Mouse (Mus musculus): ENCODE measurements at regions not wholly inside any gene's neighbourhood (a gene's known extent, or its start where the extent isn't known, plus 50 kb on each side); places are given as distances from the start of the nearest gene placed in this dataset.

DNA sequence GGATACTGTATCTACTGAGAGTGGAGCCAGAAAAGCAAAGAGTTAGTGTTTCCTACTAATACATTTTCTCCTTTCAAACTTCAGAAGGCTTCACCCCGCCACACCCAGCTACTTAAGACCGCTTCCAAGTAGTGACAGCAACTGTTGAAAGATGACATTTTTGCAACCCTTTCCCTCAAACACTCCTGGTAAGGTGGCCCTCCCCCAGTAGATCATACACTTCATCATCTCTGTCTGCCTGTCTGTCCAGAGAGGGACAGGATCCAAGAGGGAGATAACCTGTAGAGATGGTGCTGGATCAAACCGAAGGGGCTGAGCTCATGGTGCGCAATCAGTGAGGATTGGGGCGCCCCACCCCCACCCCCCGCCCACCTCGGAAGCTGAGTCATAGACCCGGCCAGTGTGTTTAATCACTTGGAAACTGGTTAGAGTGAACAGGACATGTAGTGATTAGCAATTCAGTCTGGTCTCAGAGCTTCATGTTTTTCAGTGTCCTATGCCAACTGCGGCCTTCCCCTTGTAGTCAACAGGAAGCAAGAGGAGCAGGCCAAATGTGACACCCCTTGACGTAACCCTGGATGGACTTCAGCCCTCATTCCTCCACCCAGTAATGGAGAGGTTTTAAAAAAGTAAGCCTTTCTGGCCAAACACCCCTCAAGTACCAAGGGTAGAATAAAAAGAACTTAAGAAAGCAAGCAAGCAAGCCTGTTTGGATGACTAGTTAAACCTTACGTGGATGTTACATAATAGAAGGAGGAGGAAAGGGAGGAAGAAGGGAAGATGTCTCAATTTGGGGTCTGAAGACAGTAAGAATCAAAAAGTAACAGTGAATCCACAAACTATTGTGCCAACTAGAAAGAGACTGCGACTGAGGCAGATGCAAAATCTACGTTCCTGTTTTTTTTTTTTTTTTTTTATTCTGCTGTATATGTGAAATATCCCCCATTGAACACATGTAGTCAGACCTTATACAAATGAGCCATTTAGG is 2291.9 kb upstream of the Gm7489 start:
- TF ChIP-seq POLR2A (IDR thresholded peaks at IDR 0.05; ENCODE audit: control insufficient read depth, extremely low read depth, insufficient read depth, low read length, poor library complexity) (no peak), CTCF (IDR thresholded peaks at IDR 0.05; ENCODE audit: borderline replicate concordance, control insufficient read depth, extremely low read depth, insufficient read depth, low read length, poor library complexity) (no peak)
- Histone ChIP-seq H3K27me3 (ENCODE audit: control insufficient read depth, insufficient read depth, low read length) (no peaks in the 10 kb centered on the region), H3K27ac (ENCODE audit: control insufficient read depth, insufficient read depth, low read length) (no peak overlapping the region), H3K36me3 (ENCODE audit: control insufficient read depth, insufficient read depth, low read length) (no peaks in the 10 kb centered on the region), H3K4me3 (ENCODE audit: control insufficient read depth, insufficient read depth, low read length) (no peak overlapping the region), H3K4me1 (replicated peaks; ENCODE audit: control insufficient read depth, insufficient read depth, low read length) (no peaks in the 10 kb centered on the region)
- DNase-seq, result no peak
- 94% methylated on average over 13 of the region's 13 CpGs for WGBS

DNA sequence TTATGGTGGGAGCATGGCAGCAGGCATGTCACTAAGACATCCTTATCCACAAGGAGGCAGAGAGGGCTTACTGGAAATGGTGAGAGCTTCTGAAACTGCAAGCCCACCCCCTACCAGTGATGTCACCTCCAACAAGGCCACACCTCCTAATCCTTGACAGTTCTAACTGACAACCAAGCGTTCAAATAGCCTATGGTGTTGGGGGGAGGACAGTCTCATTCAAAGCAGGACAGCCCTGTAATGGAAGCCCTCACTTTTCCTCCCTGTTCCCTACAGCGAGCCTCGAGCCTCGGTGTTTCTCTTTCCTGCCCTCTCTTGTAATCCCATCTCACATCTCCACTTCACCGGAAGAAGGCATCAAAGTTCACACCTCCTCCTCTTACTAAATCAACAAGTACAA is 2290.6 kb upstream of the Gm7489 start:
- no peaks in the 10 kb centered on the region for H3K4me1 ChIP-seq (replicated peaks; ENCODE audit: control insufficient read depth, insufficient read depth, low read length)
- 92% methylated on average over 5 of the region's 5 CpGs for WGBS
- TF ChIP-seq POLR2A (IDR thresholded peaks at IDR 0.05; ENCODE audit: control insufficient read depth, extremely low read depth, insufficient read depth, low read length, poor library complexity), result no peak
- TF ChIP-seq CTCF (IDR thresholded peaks at IDR 0.05; ENCODE audit: borderline replicate concordance, control insufficient read depth, extremely low read depth, insufficient read depth, low read length, poor library complexity), result no peak
- no peaks in the 10 kb centered on the region for H3K27me3 ChIP-seq (ENCODE audit: control insufficient read depth, insufficient read depth, low read length)
- DNase-seq, result no peak
- no peaks in the 10 kb centered on the region for H3K36me3 ChIP-seq (ENCODE audit: control insufficient read depth, insufficient read depth, low read length)
- no peak overlapping the region for H3K27ac ChIP-seq (ENCODE audit: control insufficient read depth, insufficient read depth, low read length)
- H3K4me3 ChIP-seq (ENCODE audit: control insufficient read depth, insufficient read depth, low read length), result no peak overlapping the region

DNA sequence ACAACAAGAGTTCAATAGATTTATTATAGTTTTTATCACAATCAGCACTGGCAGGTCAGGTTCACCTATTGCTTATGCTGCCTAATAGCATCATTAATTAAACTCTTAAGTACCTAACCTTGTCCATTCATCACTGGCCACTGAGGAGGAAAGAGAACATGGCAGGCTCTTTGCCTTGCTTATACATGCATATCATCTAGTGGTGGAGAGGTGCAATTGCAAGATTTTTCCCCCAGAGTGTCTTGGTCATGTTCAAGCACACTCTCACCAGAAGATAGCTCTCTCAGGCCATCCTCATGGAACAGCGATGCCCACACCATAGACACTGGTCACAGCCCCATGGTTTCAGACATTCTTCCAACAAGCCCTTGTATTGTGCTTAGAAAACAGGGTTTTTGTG is 2289.1 kb upstream of the Gm7489 start:
- DNase-seq, result no peak
- 92% methylated on average over 1 of the region's 1 CpGs for WGBS

DNA sequence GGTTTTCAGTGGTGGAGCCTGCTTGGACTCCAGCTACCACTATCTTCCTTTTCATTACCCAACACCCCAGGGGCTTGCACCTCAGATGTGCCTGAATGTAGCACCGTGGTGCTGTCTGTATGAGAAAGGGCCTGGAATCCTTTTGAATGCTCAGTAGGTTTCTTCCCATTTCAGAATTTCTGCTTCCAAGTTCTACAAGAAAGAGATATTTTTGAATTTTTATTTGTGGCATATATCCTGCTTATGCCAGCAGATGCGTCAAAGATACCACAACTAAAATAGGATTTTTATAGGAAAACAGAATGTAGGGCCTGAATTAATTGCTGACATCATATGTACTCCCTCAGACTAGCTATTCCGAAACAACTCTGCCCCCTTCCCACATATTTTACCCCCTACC is 2286.9 kb upstream of the Gm7489 start:
- TF ChIP-seq POLR2A (IDR thresholded peaks at IDR 0.05; ENCODE audit: control insufficient read depth, extremely low read depth, insufficient read depth, low read length, poor library complexity) (no peak), CTCF (IDR thresholded peaks at IDR 0.05; ENCODE audit: borderline replicate concordance, control insufficient read depth, extremely low read depth, insufficient read depth, low read length, poor library complexity) (no peak)
- Histone ChIP-seq H3K4me3 (ENCODE audit: control insufficient read depth, insufficient read depth, low read length) (no peak overlapping the region), H3K27ac (ENCODE audit: control insufficient read depth, insufficient read depth, low read length) (no peak overlapping the region), H3K27me3 (ENCODE audit: control insufficient read depth, insufficient read depth, low read length) (no peaks in the 10 kb centered on the region), H3K4me1 (replicated peaks; ENCODE audit: control insufficient read depth, insufficient read depth, low read length) (no peaks in the 10 kb centered on the region), H3K36me3 (ENCODE audit: control insufficient read depth, insufficient read depth, low read length) (no peaks in the 10 kb centered on the region)
- DNase-seq, result no peak
- 92% methylated on average over 3 of the region's 3 CpGs for WGBS

More for the DNA sequence above, 2289.1 kb upstream of the Gm7489 start:
- no peak overlapping the region for H3K27ac ChIP-seq (ENCODE audit: control insufficient read depth, insufficient read depth, low read length)
- H3K27me3 ChIP-seq (ENCODE audit: control insufficient read depth, insufficient read depth, low read length), result no peaks in the 10 kb centered on the region
- TF ChIP-seq CTCF (IDR thresholded peaks at IDR 0.05; ENCODE audit: borderline replicate concordance, control insufficient read depth, extremely low read depth, insufficient read depth, low read length, poor library complexity) (no peak), POLR2A (IDR thresholded peaks at IDR 0.05; ENCODE audit: control insufficient read depth, extremely low read depth, insufficient read depth, low read length, poor library complexity) (no peak)
- no peak overlapping the region for H3K4me3 ChIP-seq (ENCODE audit: control insufficient read depth, insufficient read depth, low read length)
- H3K4me1 ChIP-seq (replicated peaks; ENCODE audit: control insufficient read depth, insufficient read depth, low read length), result no peaks in the 10 kb centered on the region
- H3K36me3 ChIP-seq (ENCODE audit: control insufficient read depth, insufficient read depth, low read length), result no peaks in the 10 kb centered on the region

DNA sequence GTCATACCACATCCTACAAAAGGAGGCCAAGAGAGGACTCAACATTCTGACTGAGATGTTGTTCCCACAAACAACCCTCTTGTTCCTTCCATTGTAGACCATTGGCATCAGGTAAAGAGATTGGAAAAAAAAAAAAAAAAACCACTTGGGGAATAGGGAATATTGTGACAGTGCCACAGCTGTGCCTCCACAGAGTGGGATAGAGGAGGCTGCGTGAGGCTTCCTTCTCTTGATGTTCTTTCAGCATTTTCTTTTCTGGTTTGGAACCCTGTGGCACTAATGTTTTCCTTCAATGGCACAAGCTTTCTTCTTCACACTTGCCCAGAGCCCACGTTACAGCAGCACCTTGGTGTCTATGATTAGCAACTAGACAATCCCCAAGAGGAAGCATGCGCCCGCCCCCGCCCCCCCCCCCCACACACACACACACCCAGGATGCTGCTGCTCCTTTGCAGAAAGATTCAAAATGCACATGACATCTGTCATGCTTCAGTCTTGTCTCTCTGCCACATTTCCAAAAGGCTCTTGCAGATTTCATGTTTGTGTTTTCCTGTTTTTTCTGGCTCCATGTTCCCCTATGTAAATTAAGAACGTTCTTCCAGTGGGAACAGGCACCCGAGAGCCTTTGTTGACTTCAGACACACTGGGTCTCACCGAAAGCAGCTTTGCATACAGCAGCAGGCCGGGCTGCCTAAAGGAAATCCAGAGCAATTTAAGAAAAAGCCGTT is 2283.4 kb upstream of the Gm7489 start:
- Histone ChIP-seq H3K27me3 (ENCODE audit: control insufficient read depth, insufficient read depth, low read length) (no peaks in the 10 kb centered on the region), H3K27ac (ENCODE audit: control insufficient read depth, insufficient read depth, low read length) (no peak overlapping the region), H3K4me1 (replicated peaks; ENCODE audit: control insufficient read depth, insufficient read depth, low read length) (no peaks in the 10 kb centered on the region), H3K4me3 (ENCODE audit: control insufficient read depth, insufficient read depth, low read length) (no peak overlapping the region), H3K36me3 (ENCODE audit: control insufficient read depth, insufficient read depth, low read length) (no peaks in the 10 kb centered on the region)
- no peak for TF ChIP-seq POLR2A (IDR thresholded peaks at IDR 0.05; ENCODE audit: control insufficient read depth, extremely low read depth, insufficient read depth, low read length, poor library complexity)
- WGBS, result 73% methylated on average over 10 of the region's 10 CpGs
- DNase-seq, result no peak

DNA sequence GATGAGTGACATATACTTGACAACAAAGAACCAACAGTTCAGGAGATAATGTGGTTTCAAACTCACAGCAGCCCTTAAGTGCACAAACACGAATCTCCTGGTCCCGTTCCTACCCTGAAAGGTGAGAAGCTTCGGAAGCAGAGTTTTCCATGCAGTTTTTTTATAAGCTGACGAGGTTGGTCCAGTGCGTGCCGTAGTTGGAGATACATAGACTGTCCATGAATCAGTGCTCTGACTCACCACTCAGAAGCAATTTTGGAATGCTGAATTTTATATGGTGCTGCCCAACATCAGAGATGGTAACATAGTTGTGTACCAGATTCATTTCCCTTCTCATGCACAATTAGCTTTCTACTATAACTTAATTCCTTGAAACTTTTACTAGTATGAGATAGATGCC is 2263.3 kb upstream of the Gm7489 start:
- TF ChIP-seq POLR2A (IDR thresholded peaks at IDR 0.05; ENCODE audit: control insufficient read depth, extremely low read depth, insufficient read depth, low read length, poor library complexity) (no peak), CTCF (IDR thresholded peaks at IDR 0.05; ENCODE audit: borderline replicate concordance, control insufficient read depth, extremely low read depth, insufficient read depth, low read length, poor library complexity) (no peak)
- DNase-seq, result no peak
- H3K27ac ChIP-seq (ENCODE audit: control insufficient read depth, insufficient read depth, low read length), result no peak overlapping the region
- no peaks in the 10 kb centered on the region for H3K27me3 ChIP-seq (ENCODE audit: control insufficient read depth, insufficient read depth, low read length)
- no peak overlapping the region for H3K4me3 ChIP-seq (ENCODE audit: control insufficient read depth, insufficient read depth, low read length)
- H3K4me1 ChIP-seq (replicated peaks; ENCODE audit: control insufficient read depth, insufficient read depth, low read length), result no peaks in the 10 kb centered on the region
- WGBS, result 93% methylated on average over 6 of the region's 6 CpGs
- no peaks in the 10 kb centered on the region for H3K36me3 ChIP-seq (ENCODE audit: control insufficient read depth, insufficient read depth, low read length)

All from thymus, adult 2 months (tissue).